Mouse (Mus musculus) embryo, embryonic 10.5 days (tissue): ENCODE measurements around the gene Crabp2.
"Not testable (repeated sequence)": the region's sequence is repeated elsewhere in the genome, so short reads cannot be mapped to it uniquely, and the experiment has no call there.

Experiments
- DNase-seq: peaks from one replicate; pipeline ENCODE4 v3.0.0-alpha.2; 2015; ENCODE audit warnings: low spot score

The Crabp2 gene

DNA sequence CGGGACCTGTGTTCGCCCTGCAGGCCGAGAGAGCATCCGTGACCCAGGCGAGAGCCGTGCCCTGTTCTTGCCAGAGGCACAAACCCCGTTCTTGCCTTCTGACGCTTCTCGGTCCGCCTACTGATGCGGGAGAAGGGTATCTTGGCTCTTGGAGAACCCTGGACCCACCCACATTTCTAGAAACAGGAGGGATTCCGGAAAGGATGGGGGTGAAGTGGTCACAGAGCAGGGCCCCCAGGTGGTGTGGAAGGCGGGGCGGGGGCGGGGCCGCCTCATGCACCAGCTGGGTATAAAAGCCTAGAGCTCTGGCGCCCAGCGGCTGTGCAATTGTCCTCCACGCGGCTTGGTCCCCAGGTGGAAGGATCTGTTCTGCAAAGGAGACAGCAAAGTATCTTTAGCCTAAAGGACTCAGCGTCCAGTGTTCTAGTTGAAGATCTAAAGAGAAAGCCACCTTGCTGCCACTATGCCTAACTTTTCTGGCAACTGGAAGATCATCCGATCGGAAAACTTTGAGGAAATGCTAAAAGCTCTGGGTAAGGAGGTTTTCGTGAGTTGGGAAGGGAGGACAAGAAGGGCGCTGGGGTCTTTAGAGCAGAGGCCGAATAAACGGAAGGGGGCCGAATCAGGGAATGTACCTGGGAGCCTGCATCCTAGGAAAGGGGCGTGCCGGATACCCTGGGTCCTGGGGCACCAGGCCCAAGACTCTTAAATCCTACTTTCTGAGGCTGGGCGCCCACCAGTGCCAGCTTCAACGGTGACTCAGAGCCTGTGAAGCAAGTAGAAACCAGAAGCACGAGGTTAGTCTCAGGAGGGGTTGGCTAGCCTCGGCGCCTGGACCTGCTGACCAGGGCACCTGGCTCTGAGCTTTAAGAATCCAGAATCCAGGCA is at the start of gene Crabp2:
Crabp2 (plus strand) TSS at position 289 of the 888 bp plus-strand sequence.
- peak; percentile 85 for DNase-seq

DNA sequence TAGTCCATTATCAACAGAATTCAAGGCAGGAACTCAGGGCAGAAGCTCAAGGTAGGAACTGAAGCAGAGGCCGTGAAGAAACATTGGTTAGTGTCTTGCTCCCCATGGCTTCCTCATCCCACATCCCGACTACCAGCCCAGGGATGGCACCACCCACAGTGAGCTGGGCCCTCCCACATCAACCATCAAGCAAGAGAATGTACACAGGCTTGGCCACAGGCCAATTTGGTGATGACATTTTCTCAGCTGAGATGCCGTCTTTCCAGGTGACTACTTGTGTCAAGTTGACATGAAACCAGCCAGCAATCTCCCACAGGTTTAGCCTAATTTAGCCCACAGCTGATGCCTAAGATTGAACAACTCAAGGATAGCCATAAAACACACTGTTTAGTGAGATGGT is 49.2 kb upstream of the Crabp2 start:
- DNase-seq: no peak

DNA sequence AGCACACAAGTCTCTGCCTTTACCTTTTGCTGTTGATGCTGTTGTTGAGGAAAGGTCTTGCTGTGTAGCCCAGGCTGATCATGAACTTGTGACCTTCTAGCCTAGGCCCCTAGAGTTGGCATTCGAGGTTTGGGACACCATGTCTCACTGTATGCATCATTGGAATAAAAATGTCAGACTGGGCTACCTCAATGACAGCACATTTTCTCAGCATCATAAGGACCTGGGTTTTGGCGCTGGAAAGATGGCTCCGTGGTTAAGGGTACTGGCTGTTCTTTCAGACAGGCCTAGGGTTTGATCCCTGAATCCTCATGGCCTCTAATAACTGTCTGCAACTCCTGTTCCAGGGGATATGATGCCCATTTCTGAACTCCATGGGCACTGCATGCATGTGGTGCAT is 48.7 kb upstream of the Crabp2 start:
- no peak for DNase-seq

DNA sequence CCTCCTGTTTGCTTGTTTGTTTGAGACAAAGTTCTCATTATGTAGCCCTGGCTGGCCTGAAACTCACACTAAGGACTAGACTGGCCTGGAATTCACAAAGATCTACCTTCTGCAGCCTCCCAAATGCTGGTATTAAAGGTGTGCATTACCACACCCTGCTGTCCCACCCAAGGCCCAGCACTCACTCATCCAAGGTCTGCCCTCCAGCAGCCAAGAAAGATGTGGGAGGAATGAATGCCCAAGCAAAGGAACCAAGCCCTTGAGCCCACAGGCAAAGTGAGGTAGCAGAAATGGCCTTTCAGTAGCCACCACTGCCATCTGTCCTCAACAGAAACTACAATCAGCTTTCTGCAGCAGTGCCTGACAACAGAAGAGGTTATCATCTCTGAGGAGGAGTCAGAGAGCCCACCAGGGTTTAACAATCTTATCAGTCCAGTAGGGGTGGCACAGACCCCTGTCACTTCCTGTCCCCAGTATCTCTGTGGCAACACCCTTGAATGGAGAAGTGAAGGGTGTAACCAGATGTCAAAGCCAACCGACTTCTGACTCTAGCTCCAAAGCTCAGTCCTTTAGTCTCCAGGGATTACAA is 47.3 kb upstream of the Crabp2 start:
- no peak for DNase-seq

DNA sequence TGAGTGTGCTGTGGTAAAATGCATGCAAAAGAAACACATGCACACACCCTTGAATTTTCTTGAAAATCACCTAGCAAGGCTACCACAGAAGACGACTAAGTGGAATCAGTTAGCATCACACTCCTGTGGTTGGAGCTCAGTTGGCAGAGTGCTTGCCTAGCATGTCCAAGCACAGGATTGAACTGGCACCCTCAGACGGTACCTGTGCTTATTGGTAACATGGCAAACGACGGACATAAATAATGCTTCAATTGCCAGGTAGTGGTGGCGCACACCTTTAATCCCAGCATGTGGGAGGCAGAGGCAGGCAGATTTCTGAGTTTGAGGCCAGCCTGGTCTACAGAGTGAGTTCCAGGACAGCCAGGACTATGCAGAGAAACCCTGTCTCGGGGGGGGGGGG is 46.5 kb upstream of the Crabp2 start:
- DNase-seq: not testable (repeated sequence)

DNA sequence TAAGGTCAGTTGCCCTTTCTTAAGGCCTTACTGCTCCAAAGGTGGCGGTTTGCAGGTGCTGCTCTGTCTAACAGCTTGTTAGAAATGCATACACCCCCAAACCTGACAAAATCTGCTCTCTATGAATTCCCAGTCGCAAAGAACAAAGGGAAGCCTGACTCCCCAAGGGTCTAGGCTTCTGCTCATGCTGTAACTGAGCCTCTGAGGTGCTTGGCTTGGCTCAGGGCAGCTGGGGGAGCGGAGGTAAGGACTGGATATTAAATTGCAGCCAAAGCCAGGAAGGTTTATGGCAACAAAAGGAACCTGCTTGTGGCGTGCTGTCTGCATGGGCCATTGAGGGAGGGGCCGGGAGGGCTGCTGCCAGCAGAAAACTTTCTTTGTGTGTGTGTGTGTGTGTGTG is 44.6 kb upstream of the Crabp2 start:
- DNase-seq: no peak

DNA sequence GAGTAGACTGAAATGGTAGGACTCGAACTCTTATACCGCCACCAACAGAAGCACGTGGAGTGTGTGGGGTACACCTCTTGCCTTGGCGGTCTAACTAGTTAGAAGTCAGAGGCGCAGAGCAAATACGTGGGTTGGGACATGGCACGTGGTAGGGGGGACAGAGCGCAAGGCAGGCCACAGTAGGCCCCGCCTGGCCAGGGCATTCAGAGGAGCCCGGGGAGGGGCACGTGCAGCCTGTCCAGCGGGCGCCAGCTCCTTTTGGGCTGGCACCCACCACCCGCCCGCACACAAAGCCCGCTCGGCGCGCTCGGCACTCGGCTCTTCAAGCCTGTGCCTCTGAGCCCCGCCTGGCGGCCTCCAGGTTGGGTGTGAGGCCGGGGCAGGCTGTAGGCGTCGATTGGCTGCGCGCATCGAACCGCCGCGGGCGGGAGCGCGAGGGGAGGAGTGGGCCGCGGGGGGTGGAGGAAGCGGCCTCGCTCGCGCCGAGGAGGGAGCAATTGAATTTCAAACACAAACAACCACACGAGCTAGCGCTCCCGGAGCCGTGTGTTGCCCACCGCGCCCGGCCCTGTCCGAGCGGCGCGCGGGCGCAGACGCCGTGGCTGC is 42.5 kb upstream of the Crabp2 start, which contains the start of gene Hdgf:
Hdgf (plus strand) TSS at position 442 of the 606 bp plus-strand sequence.
- peak; percentile 98 for DNase-seq

DNA sequence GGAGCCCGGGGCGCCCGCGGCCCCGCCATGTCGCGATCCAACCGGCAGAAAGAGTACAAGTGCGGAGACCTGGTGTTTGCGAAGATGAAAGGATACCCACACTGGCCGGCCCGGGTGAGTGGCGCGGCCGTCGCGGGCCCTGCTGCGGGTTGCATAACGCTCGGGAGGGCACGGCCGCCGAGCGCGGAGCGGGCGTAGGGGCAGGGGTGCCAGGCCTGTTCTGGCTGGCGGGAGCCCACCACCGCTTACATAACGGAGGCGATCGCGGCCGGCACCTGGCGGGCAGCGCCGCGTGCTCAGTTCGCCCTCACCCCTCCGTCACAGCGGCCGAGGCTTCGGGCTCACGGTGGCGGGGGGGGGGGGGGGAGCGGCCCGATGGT is 41.9 kb upstream of the Crabp2 start:
- peak; percentile 39 for DNase-seq

DNA sequence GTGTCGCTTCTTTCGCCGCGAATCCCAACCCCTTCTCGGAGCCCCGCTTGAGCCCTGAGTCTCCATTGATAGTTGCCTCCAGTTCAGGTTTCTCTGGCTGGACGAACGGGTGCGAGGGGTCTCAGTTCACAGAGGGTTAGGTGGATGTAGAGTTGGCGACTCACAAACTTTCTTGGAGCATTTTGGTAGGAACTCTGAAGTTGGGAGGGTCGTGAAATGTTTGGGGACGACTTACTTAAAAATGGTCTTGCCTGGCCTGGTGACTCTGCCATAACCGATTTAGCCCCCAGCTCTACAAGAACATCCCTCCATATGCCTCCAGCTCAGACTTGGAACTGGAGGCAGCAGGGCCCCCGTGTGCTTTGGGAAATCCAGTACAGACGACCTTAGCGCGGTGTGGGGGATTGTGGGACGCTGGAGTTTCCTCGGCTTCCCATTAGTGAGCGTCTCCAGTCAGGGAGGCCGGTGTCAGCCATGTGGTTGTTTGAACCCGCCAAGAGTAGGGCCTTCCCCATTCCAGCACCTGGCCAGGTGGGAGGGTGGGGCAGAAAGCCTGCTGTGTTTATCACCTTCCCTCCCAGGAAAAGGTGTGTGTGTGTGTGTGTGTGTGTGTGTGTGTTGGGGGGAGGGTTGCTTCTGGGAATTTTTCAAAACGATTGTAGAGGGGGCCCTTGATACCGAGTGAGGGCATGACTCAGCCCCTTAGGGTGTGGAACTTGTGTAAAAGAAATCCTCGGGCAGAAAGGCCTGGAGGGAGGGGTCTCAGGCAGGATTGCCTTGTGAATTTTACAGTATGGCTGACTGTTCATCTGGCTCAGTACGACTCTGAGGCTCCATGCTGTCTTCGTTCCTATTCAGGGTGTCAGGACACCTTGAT is 41.2 kb upstream of the Crabp2 start:
- peak; percentile 68 for DNase-seq

DNA sequence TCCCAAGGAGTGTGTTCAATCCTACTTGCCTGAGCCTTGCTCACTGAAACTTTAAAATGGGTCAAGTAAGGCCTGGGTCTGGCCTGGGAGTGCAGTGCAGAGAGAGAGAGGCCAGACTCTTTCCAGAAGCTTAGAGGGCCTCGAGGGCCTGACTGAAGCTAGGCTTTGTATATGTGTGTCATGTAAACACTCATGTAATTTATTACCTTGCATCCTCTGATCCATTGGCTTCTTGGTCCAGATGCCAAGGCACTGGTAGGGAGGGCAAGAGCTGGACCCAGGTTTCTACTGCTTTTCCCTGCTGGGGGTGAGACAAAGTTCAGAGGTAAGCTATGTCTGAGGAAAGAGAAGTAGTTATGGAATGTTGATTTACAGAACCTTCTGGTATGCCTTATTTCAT is 40.6 kb upstream of the Crabp2 start:
- DNase-seq: no peak

DNA sequence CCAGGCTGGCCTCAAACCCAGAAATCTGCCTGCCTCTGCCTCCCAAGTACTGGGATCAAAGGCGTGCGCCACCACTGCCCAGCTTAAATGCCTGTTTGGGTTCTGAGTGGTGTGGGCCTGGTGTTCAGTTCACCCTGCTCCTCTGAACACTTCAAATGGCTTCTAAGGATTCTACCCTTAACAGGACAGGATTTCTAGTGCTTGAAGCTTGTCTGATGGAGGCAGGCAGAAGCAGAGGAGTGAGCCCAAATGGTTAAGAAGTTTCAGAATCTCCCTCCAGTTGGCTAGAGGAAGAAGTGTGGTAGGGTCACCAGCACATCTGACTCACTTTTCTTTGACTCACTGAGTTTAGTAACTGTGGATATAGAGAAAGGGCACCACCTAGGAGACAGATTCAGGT is 39.1 kb upstream of the Crabp2 start:
- DNase-seq: no peak

DNA sequence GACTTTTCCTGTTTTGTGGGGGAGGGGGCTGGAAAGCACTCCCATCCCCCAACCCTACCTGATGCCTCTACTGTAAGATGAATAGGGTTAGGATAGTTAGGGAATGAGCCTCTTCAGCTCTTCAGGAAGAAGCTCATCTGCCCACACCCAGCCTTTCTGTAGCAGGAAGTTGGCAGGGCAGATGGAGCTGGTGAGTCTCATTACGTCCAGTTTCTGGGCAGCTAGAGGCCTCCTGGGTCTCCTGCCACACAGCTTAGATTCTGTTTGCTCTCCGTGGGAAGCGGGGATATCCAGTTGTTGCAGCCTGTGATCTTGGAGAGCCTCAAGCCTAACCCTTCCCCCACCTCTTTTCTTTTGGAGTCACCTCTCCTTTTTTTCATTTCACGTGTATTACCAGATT is 38.6 kb upstream of the Crabp2 start:
- DNase-seq: no peak

DNA sequence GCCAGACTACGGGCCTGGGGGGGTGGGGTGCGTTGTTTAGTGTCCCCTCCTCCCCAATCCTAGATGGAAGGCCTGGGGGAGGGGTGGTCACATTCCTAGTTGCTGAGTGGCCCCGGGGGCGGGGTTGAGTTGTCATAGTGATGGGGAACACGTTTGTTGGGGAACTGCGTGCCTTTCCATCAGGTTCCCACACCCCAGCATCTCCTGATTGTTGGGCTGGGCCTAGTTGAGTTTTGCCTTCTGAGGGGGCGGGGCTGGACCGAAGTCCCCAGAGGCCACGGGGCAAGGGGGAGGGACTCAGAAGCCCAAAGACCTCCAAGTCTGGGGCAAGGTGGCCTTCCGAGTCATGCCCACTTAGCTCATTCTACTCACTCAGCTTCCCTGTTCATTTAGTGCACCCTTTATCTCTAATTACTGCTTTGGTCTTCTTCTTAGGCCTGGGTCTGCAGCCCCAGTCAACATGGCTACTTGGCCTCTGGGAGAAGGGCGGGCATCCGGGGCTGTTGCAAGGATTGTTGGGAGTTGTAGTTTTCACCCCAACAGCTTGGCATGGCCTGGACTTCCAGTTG is 37.8 kb upstream of the Crabp2 start:
- DNase-seq: peak; percentile 90

DNA sequence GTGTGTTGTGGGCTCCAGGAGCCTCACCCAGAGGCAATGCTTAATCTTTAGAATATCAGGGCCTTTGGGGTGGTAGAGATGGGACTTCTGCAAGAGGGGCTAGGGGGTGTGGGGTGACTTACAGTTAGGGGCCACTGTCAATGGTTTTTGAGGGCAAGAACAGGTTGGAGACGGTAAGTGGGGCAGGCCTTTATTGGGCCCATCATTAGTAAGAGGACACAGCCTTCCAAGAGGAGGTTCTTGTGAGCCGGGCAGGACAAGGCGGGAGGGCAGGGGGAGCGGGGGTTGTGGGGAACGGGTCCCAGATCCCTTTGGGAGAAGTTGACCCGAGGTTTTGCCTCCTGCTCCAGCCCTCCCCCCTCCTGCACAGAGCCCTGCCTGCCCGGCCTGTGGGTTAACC is 35.0 kb upstream of the Crabp2 start:
- DNase-seq: no peak

DNA sequence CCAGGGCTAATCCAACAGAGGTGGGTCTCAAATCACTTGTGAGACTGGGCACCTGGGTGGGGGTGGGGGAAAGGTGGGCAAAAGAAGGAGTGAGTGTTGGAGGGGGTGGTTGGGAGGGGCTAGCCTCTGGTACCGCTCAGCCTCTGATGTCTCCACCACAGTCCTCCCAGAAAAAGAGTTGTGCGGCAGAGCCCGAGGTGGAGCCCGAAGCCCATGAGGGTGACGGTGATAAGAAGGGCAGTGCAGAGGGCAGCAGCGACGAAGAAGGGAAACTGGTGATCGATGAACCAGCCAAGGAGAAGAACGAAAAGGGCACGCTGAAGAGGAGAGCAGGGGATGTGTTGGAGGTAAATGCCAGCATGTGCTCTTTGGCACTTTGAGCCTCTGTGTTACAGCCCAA is 34.6 kb upstream of the Crabp2 start:
- no peak for DNase-seq

DNA sequence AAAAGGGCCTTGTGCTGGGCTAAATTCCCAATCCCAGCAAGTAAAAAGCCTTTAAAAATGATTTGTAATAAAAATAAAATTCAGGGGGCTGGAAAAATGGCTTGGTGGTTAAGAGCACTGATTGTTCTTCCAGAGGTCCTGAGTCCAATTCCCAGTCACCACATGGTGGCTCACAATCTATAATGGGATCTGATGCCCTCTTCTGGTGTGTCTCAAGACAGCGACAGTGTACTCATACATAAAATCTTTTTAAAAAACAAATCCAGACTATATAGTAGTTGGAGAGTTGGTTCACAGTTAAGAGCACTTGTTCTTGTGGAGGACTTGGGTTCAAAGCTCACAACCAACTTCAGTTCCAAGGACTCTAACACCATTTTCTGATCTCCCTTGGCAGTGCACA is 31.5 kb upstream of the Crabp2 start:
- no peak for DNase-seq

DNA sequence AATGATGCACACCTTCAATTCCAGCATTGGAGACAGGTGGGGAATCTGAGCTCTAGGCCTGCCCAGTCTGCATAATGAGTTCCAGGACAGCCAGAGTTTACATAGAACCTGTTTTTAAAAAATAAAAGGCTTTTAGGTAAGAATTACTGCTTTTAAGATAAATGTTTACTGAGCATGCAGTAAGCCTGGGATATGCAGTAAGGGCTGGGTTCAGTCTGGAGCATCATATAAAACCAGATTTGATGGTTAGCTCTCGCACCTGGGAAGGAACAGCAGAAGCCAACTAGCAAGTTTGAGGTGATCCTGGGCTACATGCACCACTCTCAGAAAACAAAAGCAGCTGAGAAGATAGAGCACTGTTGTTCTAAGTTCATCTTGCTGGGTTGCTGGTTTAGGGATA is 29.9 kb upstream of the Crabp2 start:
- no peak for DNase-seq

DNA sequence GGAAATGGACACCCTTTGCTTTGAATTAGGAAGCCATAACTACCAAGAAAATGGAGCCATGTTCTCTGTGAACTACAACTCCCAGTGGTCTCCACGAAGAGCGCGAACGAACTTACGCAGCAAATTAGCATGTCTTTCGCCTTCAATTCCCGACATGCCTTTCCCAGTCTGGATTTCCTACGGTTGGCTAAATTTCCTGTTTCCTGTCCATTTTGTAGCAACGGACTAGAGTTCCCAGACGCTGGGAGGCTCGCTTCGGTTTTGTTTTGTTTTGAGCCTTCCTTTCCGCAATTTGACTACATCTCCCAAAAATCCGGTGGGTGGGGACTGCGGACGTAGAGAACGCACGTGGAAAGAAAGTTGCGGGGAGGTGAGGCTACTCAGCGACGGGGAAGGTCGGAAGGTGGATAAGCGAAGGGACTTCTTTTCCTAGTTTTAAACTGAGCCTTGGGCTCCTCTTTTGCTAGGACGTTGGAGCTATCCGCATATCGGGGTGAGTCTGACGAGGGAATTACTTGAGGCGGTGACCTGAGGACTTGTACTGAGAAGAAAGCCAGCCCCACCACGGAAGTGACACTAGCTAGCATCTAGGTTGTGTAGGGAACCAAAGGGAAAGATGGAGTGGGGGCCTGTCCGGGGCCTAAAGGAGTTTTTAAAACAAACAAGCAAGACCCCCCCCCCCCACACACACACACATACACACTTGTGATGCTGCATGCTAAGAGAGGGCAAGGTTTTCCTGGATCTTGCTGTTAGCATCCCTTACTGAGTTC is 28.9 kb upstream of the Crabp2 start, which contains the start of gene Mrpl24:
Mrpl24 (plus strand) TSS at position 171 of the 773 bp plus-strand sequence.
- peak; percentile 94 for DNase-seq

DNA sequence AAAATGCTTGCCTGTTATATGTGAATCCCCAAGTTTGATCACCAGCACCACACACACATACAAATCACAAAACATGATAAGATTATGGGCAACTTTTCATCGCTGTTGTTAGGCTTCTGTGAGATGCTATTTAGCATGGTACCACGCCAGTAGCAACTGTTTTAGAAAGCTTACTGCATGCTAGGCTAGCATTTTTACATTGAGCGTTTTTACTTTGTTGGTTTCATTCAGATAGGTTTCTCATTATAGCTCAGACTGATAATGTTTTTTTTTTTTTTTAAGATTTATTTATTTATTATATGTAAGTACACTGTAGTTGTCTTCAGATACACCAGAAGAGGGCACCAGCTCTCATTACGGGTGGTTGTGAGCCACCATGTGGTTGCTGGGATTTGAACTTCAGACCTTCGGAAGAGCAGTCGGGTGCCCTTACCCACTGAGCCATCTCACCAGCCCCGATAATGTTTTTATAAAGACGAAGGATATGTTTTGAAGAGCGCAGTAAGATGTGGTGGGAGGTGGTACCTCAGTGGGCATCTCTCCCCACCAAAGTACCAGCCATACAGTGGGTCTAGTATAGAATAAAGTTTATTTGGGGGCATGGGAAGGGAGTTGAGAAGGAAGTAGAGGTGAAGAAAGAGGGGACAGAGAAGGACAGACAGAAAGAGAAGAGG is 28.1 kb upstream of the Crabp2 start:
- DNase-seq: no peak

DNA sequence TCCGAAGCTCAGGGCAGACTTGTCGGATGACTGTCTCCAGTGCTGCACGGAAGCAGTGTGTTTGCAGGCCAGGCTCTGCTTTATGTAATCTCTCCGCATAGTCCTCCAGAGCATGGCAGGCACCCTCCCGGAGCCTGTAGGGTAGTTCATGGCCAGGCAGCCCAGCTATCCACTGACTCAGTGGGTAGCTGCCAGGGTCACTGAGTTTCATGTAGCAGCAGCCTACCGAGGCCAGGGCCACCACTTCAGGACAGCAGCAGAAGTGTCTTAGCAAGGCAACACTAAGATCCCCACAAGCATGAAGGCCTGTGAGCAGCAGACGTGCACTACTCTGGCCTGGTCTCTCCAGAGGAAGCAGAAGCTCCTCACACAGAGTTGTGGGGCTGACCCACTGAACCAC is 23.5 kb upstream of the Crabp2 start:
- DNase-seq: no peak
